Mouse (Mus musculus): ENCODE data around the gene Tuba8. TPM values are rescaled to one million over a fixed set of nuclear protein-coding genes. Genes with fewer than 3 reads are reported as not detected.

Gene Tuba8
- polyA plus RNA-seq, 1 experiment: 2.3 TPM

- TF ChIP-seq POLR2A (IDR thresholded peaks at IDR 0.05; ENCODE audit: insufficient read depth, low read length): no peak
- no peak for TF ChIP-seq CTCF (IDR thresholded peaks at IDR 0.05; ENCODE audit: low read depth, low read length)
- TF ChIP-seq EP300 (IDR thresholded peaks at IDR 0.05; ENCODE audit: insufficient read depth, low read depth, low read length): no peak
- no peak overlapping the region for H3K27ac ChIP-seq (ENCODE audit: insufficient read depth, low read length)
- H3K9me3 ChIP-seq (replicated peaks; ENCODE audit: control insufficient read depth, insufficient read depth, low read length, poor library complexity, severe bottlenecking): no peaks in the 10 kb centered on the region
- H3K4me1 ChIP-seq (ENCODE audit: control insufficient read depth, insufficient read depth, low read length): peaks cover 4% of the 10 kb centered on the region
- no peaks in the 10 kb centered on the region for H3K36me3 ChIP-seq (ENCODE audit: control insufficient read depth, insufficient read depth, low read length, poor library complexity, severe bottlenecking)
- H3K27me3 ChIP-seq (ENCODE audit: control insufficient read depth, insufficient read depth, low read length, poor library complexity, severe bottlenecking): no peaks in the 10 kb centered on the region
- H3K4me3 ChIP-seq (ENCODE audit: low read depth, low read length): no peak overlapping the region
- no peak overlapping the region for H3K9ac ChIP-seq (ENCODE audit: low read depth, poor library complexity, severe bottlenecking)
These were observed 5.4 kb downstream of the Tuba8 start for GRCm38 (mm10) chr6:121215896-121216295.

- Histone ChIP-seq H3K4me3 (ENCODE audit: low read depth, low read length) (no peak overlapping the region), H3K36me3 (ENCODE audit: control insufficient read depth, insufficient read depth, low read length, poor library complexity, severe bottlenecking) (no peaks in the 10 kb centered on the region), H3K9ac (ENCODE audit: low read depth, poor library complexity, severe bottlenecking) (no peak overlapping the region), H3K9me3 (replicated peaks; ENCODE audit: control insufficient read depth, insufficient read depth, low read length, poor library complexity, severe bottlenecking) (no peaks in the 10 kb centered on the region), H3K27me3 (ENCODE audit: control insufficient read depth, insufficient read depth, low read length, poor library complexity, severe bottlenecking) (no peaks in the 10 kb centered on the region), H3K27ac (ENCODE audit: insufficient read depth, low read length) (no peak overlapping the region), H3K4me1 (ENCODE audit: control insufficient read depth, insufficient read depth, low read length) (peaks cover 2% of the 10 kb centered on the region)
- TF ChIP-seq CTCF (IDR thresholded peaks at IDR 0.05; ENCODE audit: low read depth, low read length) (no peak), POLR2A (IDR thresholded peaks at IDR 0.05; ENCODE audit: insufficient read depth, low read length) (no peak), EP300 (IDR thresholded peaks at IDR 0.05; ENCODE audit: insufficient read depth, low read depth, low read length) (no peak)
These were observed 6.2 kb downstream of the Tuba8 start for GRCm38 (mm10) chr6:121216589-121217255.

GRCm38 (mm10) chr6:121218002-121218401 is 7.5 kb downstream of the Tuba8 start:
- Histone ChIP-seq H3K36me3 (ENCODE audit: control insufficient read depth, insufficient read depth, low read length, poor library complexity, severe bottlenecking) (no peaks in the 10 kb centered on the region), H3K27ac (ENCODE audit: insufficient read depth, low read length) (no peak overlapping the region), H3K9ac (ENCODE audit: low read depth, poor library complexity, severe bottlenecking) (no peak overlapping the region), H3K4me3 (ENCODE audit: low read depth, low read length) (no peak overlapping the region), H3K27me3 (ENCODE audit: control insufficient read depth, insufficient read depth, low read length, poor library complexity, severe bottlenecking) (no peaks in the 10 kb centered on the region), H3K4me1 (ENCODE audit: control insufficient read depth, insufficient read depth, low read length) (no peaks in the 10 kb centered on the region), H3K9me3 (replicated peaks; ENCODE audit: control insufficient read depth, insufficient read depth, low read length, poor library complexity, severe bottlenecking) (no peaks in the 10 kb centered on the region)
- TF ChIP-seq EP300 (IDR thresholded peaks at IDR 0.05; ENCODE audit: insufficient read depth, low read depth, low read length): no peak
- no peak for TF ChIP-seq POLR2A (IDR thresholded peaks at IDR 0.05; ENCODE audit: insufficient read depth, low read length)
- no peak for TF ChIP-seq CTCF (IDR thresholded peaks at IDR 0.05; ENCODE audit: low read depth, low read length)

GRCm38 (mm10) chr6:121219406-121219805 is 8.9 kb downstream of the Tuba8 start:
- TF ChIP-seq CTCF (IDR thresholded peaks at IDR 0.05; ENCODE audit: low read depth, low read length) (no peak), EP300 (IDR thresholded peaks at IDR 0.05; ENCODE audit: insufficient read depth, low read depth, low read length) (no peak), POLR2A (IDR thresholded peaks at IDR 0.05; ENCODE audit: insufficient read depth, low read length) (no peak)
- H3K36me3 ChIP-seq (ENCODE audit: control insufficient read depth, insufficient read depth, low read length, poor library complexity, severe bottlenecking): no peaks in the 10 kb centered on the region
- H3K9me3 ChIP-seq (replicated peaks; ENCODE audit: control insufficient read depth, insufficient read depth, low read length, poor library complexity, severe bottlenecking): no peaks in the 10 kb centered on the region
- no peaks in the 10 kb centered on the region for H3K27me3 ChIP-seq (ENCODE audit: control insufficient read depth, insufficient read depth, low read length, poor library complexity, severe bottlenecking)
- no peak overlapping the region for H3K4me3 ChIP-seq (ENCODE audit: low read depth, low read length)
- no peak overlapping the region for H3K27ac ChIP-seq (ENCODE audit: insufficient read depth, low read length)
- no peaks in the 10 kb centered on the region for H3K4me1 ChIP-seq (ENCODE audit: control insufficient read depth, insufficient read depth, low read length)
- H3K9ac ChIP-seq (ENCODE audit: low read depth, poor library complexity, severe bottlenecking): no peak overlapping the region

GRCm38 (mm10) chr6:121220181-121220580 is 9.7 kb downstream of the Tuba8 start:
- Histone ChIP-seq H3K36me3 (ENCODE audit: control insufficient read depth, insufficient read depth, low read length, poor library complexity, severe bottlenecking) (no peaks in the 10 kb centered on the region), H3K9ac (ENCODE audit: low read depth, poor library complexity, severe bottlenecking) (no peak overlapping the region), H3K4me1 (ENCODE audit: control insufficient read depth, insufficient read depth, low read length) (no peaks in the 10 kb centered on the region), H3K27me3 (ENCODE audit: control insufficient read depth, insufficient read depth, low read length, poor library complexity, severe bottlenecking) (no peaks in the 10 kb centered on the region), H3K9me3 (replicated peaks; ENCODE audit: control insufficient read depth, insufficient read depth, low read length, poor library complexity, severe bottlenecking) (no peaks in the 10 kb centered on the region), H3K4me3 (ENCODE audit: low read depth, low read length) (no peak overlapping the region), H3K27ac (ENCODE audit: insufficient read depth, low read length) (no peak overlapping the region)
- TF ChIP-seq CTCF (IDR thresholded peaks at IDR 0.05; ENCODE audit: low read depth, low read length) (no peak), EP300 (IDR thresholded peaks at IDR 0.05; ENCODE audit: insufficient read depth, low read depth, low read length) (no peak), POLR2A (IDR thresholded peaks at IDR 0.05; ENCODE audit: insufficient read depth, low read length) (no peak)

DNA sequence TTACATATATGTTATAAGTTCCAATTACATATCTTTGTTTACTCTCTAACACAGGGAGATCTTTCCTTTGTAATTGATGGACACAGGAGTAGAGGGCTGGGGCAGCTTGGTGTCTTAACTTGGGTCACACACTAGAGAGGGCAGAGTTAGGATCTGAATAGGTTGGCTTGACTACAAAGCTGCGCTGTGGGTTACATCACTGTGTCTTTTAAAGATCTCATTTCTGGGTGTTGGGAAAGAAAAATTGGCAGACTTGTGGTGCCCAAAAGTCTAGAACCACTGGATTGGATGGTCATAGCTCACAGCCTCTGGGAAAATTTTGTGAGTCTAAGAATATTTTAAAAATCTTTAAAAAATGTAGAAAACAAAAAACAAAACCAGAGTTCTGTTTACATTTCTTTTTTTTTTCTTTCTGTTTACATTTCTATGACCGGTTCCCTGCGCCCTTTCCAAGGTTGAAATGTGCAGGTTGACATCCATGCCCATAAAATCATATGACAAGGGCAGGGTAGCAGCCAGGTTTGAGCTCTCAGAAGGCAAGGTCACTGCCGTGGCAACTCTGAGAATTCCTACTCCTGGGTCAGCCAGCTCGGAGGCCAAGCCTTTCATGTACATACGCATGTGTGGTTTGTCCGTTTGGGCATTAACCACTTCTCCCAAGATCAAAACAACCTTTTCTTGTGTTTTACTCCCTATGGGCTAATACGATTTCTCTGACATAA is 11.5 kb downstream of the Tuba8 start:
- Histone ChIP-seq H3K9me3 (replicated peaks; ENCODE audit: control insufficient read depth, insufficient read depth, low read length, poor library complexity, severe bottlenecking) (no peaks in the 10 kb centered on the region), H3K27ac (ENCODE audit: insufficient read depth, low read length) (no peak overlapping the region), H3K9ac (ENCODE audit: low read depth, poor library complexity, severe bottlenecking) (no peak overlapping the region), H3K36me3 (ENCODE audit: control insufficient read depth, insufficient read depth, low read length, poor library complexity, severe bottlenecking) (no peaks in the 10 kb centered on the region), H3K27me3 (ENCODE audit: control insufficient read depth, insufficient read depth, low read length, poor library complexity, severe bottlenecking) (no peaks in the 10 kb centered on the region), H3K4me1 (ENCODE audit: control insufficient read depth, insufficient read depth, low read length) (no peaks in the 10 kb centered on the region), H3K4me3 (ENCODE audit: low read depth, low read length) (no peak overlapping the region)
- TF ChIP-seq POLR2A (IDR thresholded peaks at IDR 0.05; ENCODE audit: insufficient read depth, low read length) (no peak), EP300 (IDR thresholded peaks at IDR 0.05; ENCODE audit: insufficient read depth, low read depth, low read length) (no peak), CTCF (IDR thresholded peaks at IDR 0.05; ENCODE audit: low read depth, low read length) (no peak)

Data from ES-Bruce4 (cell line).